Mouse (Mus musculus) gastrocnemius, postnatal 36 days (tissue): Measurements from ENCODE around the gene Dapl1. TPM values are rescaled to one million over a fixed set of nuclear protein-coding genes. Genes with fewer than 3 reads are reported as not detected.

ENCODE experiments used
- DNase-seq, 2 experiments: peaks; one replicate each; pipeline ENCODE4 v3.0.0; 2022
- intact Hi-C: fragments of 180-260 bp; cut with DNase I; formaldehyde crosslinking; loops from one replicate; pipeline ENCODE4 v1.15.1; 2025
- total RNA-seq, 2 experiments: library from RNA; stranded (reverse); gene quantifications; 2 replicates each; pipeline ENCODE4 v1.2.3; 2021

Gene Dapl1
- total RNA-seq, 2 experiments from 2014 or later: not detected

GRCm38 (mm10) chr2:59532999-59533398 lies 48.5 kb downstream of the Dapl1 start:
- intact Hi-C loops: no loop called here
- DNase-seq: no peak

- intact Hi-C loops: no loop called here
These were observed 49.1 kb downstream of the Dapl1 start for GRCm38 (mm10) chr2:59533504-59533903.

GRCm38 (mm10) chr2:59533971-59534748 lies 49.7 kb downstream of the Dapl1 start:
- intact Hi-C loops: no loop called here
- no peak for DNase-seq

More at GRCm38 (mm10) chr2:59533504-59533903, 49.1 kb downstream of the Dapl1 start:
- DNase-seq: no peak

GRCm38 (mm10) chr2:59536958-59537357 lies 52.5 kb downstream of the Dapl1 start:
- intact Hi-C loops: no loop called here
- no peak for DNase-seq

GRCm38 (mm10) chr2:59538031-59538430 lies 53.6 kb downstream of the Dapl1 start:
- intact Hi-C loops: no loop called here
- DNase-seq: no peak

GRCm38 (mm10) chr2:59539796-59540195 lies 55.3 kb downstream of the Dapl1 start:
- DNase-seq: no peak
- intact Hi-C loops: loop anchor here (1.0 to 5.0 kb wide), 2 partner anchors 48 to 206 kb away; no protein-coding TSS in a partner anchor

GRCm38 (mm10) chr2:59541121-59541887 lies 56.9 kb downstream of the Dapl1 start:
- intact Hi-C loops: loop anchor here (5.0 kb wide), 1 partner anchor 46 kb away; no protein-coding TSS in a partner anchor
- DNase-seq: peak; percentile 39 to 71

- intact Hi-C loops: loop anchor here (5.0 kb wide), 1 partner anchor 44 kb away; no protein-coding TSS in a partner anchor
- DNase-seq: no peak
These were observed 59.2 kb downstream of the Dapl1 start for GRCm38 (mm10) chr2:59543543-59544065.

GRCm38 (mm10) chr2:59544237-59544909 lies 59.9 kb downstream of the Dapl1 start:
- DNase-seq: no peak
- intact Hi-C loops: loop anchor here (5.0 kb wide), 1 partner anchor 43 kb away; no protein-coding TSS in a partner anchor

- intact Hi-C loops: no loop called here
- DNase-seq: no peak
These were observed 60.5 kb downstream of the Dapl1 start for GRCm38 (mm10) chr2:59545001-59545400.

- no peak for DNase-seq
- intact Hi-C loops: no loop called here
These were observed 63.1 kb downstream of the Dapl1 start for GRCm38 (mm10) chr2:59547369-59548099.

GRCm38 (mm10) chr2:59552784-59553183 lies 68.3 kb downstream of the Dapl1 start:
- intact Hi-C loops: no loop called here
- no peak for DNase-seq

GRCm38 (mm10) chr2:59554373-59554940 lies 70.0 kb downstream of the Dapl1 start:
- intact Hi-C loops: no loop called here
- no peak for DNase-seq

Other genes starting within 250 kb of the Dapl1 start
- gene Tanc1, start 127.4 kb downstream of the Dapl1 start, total RNA-seq: 1 to 10 TPM; 6.8 to 8.3 TPM